Mouse (Mus musculus) adrenal gland, postnatal 10 days (tissue): ENCODE data around the gene Krtap5-3. TPM values are rescaled to one million over a fixed set of nuclear protein-coding genes. Genes with fewer than 3 reads are reported as not detected.

Source experiments
- total RNA-seq, 2 experiments: library from RNA; stranded (reverse); gene quantifications; 2 replicates each; pipeline ENCODE4 v1.2.3; 2021

The Krtap5-3 gene
- total RNA-seq, 2 experiments from 2014 or later = not detected

Other genes with a start within 250 kb of the Krtap5-3 start
- 10 to 100 TPM; 46.8 to 47.4 TPM for gene Mob2, start 140.3 kb upstream of the Krtap5-3 start, total RNA-seq
- gene Dusp8, start 105.5 kb upstream of the Krtap5-3 start, total RNA-seq = 10 to 100 TPM in 1 of 2 experiments, 1 to 10 TPM in 1; 7.6 to 11.4 TPM
- gene Gm45618, start 80.6 kb upstream of the Krtap5-3 start, total RNA-seq = not detected
- gene Gm39115, start 65.3 kb upstream of the Krtap5-3 start, total RNA-seq = not detected
- gene Gm45337, start 56.8 kb upstream of the Krtap5-3 start, total RNA-seq = not detected
- not detected for gene Gm29735, start 44.3 kb upstream of the Krtap5-3 start, total RNA-seq
- not detected for gene Gm4553, start 35.6 kb upstream of the Krtap5-3 start, total RNA-seq
- gene Krtap5-2, start 25.4 kb upstream of the Krtap5-3 start, total RNA-seq = not detected
- gene Gm10153, start 11.0 kb upstream of the Krtap5-3 start, total RNA-seq = not detected
- not detected for gene Gm7579, start 10.5 kb downstream of the Krtap5-3 start, total RNA-seq
- not detected for gene Krtap5-5, start 28.6 kb downstream of the Krtap5-3 start, total RNA-seq
- gene Gm40460, start 39.7 kb downstream of the Krtap5-3 start, total RNA-seq = not detected
- gene Gm2431, start 57.0 kb downstream of the Krtap5-3 start, total RNA-seq = not detected
- not detected for gene Gm4559, start 73.0 kb downstream of the Krtap5-3 start, total RNA-seq
- not detected for gene Krtap5-1, start 95.8 kb downstream of the Krtap5-3 start, total RNA-seq
- gene Krtap5-4, start 102.2 kb downstream of the Krtap5-3 start, total RNA-seq = not detected
- 1 to 10 TPM; 3.5 to 3.6 TPM for gene Ifitm10, start 172.4 kb downstream of the Krtap5-3 start, total RNA-seq
- 1 to 10 TPM in 1 of 2 experiments, under 1 TPM in 1; 0.73 to 3.7 TPM for gene Gm49369, start 181.3 kb downstream of the Krtap5-3 start, total RNA-seq
- 100 to 1,000 TPM; 603 to 610 TPM for gene Ctsd, start 186.7 kb downstream of the Krtap5-3 start, total RNA-seq
- gene Syt8, start 233.5 kb downstream of the Krtap5-3 start, total RNA-seq = not detected
- gene Tnni2, start 240.4 kb downstream of the Krtap5-3 start, total RNA-seq = 100 to 1,000 TPM; 196 to 793 TPM